Mouse (Mus musculus): ENCODE data around the gene Selenow.

- TF ChIP-seq CTCF (conservative IDR thresholded peaks at IDR 0.05; ENCODE audit: insufficient read depth, insufficient read length, low read depth, low read length): no peak
- peak; percentile 88 for TF ChIP-seq POLR2A (IDR thresholded peaks at IDR 0.05; ENCODE audit: low read depth, low read length)
Measured at GRCm38 (mm10) chr7:15922220-15922773, at the start of gene Selenow.

Data from kidney, adult 2 months (tissue).